Mouse (Mus musculus) heart, adult 2 months (tissue): ENCODE data around the gene Ttll8. TPM values are rescaled to one million over a fixed set of nuclear protein-coding genes. Genes with fewer than 3 reads are reported as not detected.

ENCODE experiments used
- DNase-seq, 2 experiments: peaks; one replicate each; pipeline ENCODE4 v3.0.0; 2021
- H3K27ac ChIP-seq: fragments of 200-600 bp; 2 replicates; pipeline ENCODE4 v1.8.1; 2022
- H3K27me3 ChIP-seq: fragments of 200-500 bp; 2 replicates; pipeline ENCODE4 v1.6.1; 2012; ENCODE audit warnings: mild to moderate bottlenecking, low read length, inconsistent platforms, mixed read lengths; ENCODE audit not compliant: control insufficient read depth, insufficient read depth
- H3K36me3 ChIP-seq: fragments of 200-500 bp; 2 replicates; pipeline ENCODE4 v1.6.1; 2012; ENCODE audit warnings: low read length, inconsistent platforms; ENCODE audit not compliant: control insufficient read depth, insufficient read depth
- H3K4me1 ChIP-seq: fragments of 200-500 bp; 2 replicates; pipeline ENCODE4 v1.6.1; 2011; ENCODE audit warnings: low read length; ENCODE audit not compliant: control insufficient read depth, insufficient read depth
- H3K4me3 ChIP-seq: fragments of 200-600 bp; 2 replicates; pipeline ENCODE4 v1.8.1; 2022
- H3K79me2 ChIP-seq: fragments of 200-500 bp; replicated peaks from 2 replicates; pipeline ENCODE4 v1.6.1; 2012; ENCODE audit warnings: mild to moderate bottlenecking, inconsistent platforms, low read length, moderate library complexity, mixed read lengths; ENCODE audit not compliant: control insufficient read depth, insufficient read depth
- H3K9ac ChIP-seq: fragments of 200-500 bp; 2 replicates; pipeline ENCODE4 v1.6.1; 2012; ENCODE audit warnings: low read depth, mild to moderate bottlenecking, control low read depth, inconsistent platforms, low read length, mixed read lengths
- CTCF ChIP-seq: fragments of 200-600 bp; IDR thresholded peaks from 2 replicates; pipeline ENCODE4 v1.8.1; 2022; ENCODE audit warnings: antibody characterized with exemption, mild to moderate bottlenecking, moderate library complexity
- EP300 ChIP-seq: fragments of 200-500 bp; IDR thresholded peaks from 2 replicates; pipeline ENCODE4 v1.6.1; 2011; ENCODE audit warnings: low read depth, low read length, control low read depth; ENCODE audit not compliant: insufficient read depth
- POLR2A ChIP-seq: fragments of 200-500 bp; IDR thresholded peaks from 2 replicates; pipeline ENCODE4 v1.6.1; 2011; ENCODE audit warnings: mild to moderate bottlenecking, low read depth, low read length, control low read depth; ENCODE audit not compliant: insufficient read depth
- WGBS: fragments of 180-500 bp; shearing (Covaris S2); methylation state at CpG from one replicate; pipeline ENCODE4 v1.1.7; 2018; 5-methylcytosine and 5-hydroxymethylcytosine counted together
- intact Hi-C: fragments of 180-260 bp; cut with DNase I; formaldehyde crosslinking; loops from one replicate; pipeline ENCODE4 v1.15.1; 2025
- polyA plus RNA-seq: library from polyadenylated mRNA; depleted of rRNA; stranded (reverse); fragments of >200 nt; gene quantifications from 2 replicates; pipeline ENCODE4 v1.2.3, GENCODE M21; 2012
- total RNA-seq, 2 experiments: library from RNA; stranded (reverse); gene quantifications; 2 replicates each; pipeline ENCODE4 v1.2.3; 2021

Gene Ttll8
- total and polyA plus RNA-seq, 3 experiments, result 0.18 TPM; not detected in 2

DNA sequence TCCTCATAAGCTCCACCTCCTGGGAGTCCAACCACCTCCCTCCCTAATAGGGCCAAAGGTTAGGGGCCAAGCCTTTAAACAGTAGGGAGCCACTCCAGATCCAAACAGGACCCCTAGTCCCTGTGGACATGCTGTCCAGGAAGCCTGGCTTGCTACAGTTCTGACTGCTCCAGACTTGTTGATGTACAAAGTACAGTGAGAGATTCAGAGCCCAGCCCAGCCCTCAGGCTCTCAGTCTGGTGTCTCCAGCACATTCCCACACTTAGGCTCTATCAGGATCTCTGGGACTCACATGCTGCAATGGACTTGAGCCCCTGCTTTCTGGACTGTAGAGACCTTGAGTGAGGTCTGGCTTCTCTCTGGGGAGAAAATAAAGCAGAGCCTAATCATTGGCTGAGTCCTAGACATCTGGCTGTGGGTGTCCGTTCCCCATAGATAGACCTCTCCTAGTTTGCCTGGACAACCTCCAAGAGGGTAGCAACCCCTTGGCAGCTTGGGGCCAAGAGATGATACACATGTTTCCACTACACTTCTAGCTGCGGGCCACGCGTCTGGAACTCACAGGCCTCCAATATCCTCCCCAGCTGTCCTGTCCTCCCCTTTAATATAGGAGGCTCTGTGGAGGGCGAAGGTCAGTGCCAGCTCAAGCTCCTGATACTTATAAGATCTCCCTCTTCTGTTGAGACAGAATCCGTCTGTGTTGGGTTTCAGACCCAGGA lies 86.0 kb downstream of the Ttll8 start:
- TF ChIP-seq EP300 (peak; percentile 93), POLR2A (peak; percentile 59), CTCF (no peak)

DNA sequence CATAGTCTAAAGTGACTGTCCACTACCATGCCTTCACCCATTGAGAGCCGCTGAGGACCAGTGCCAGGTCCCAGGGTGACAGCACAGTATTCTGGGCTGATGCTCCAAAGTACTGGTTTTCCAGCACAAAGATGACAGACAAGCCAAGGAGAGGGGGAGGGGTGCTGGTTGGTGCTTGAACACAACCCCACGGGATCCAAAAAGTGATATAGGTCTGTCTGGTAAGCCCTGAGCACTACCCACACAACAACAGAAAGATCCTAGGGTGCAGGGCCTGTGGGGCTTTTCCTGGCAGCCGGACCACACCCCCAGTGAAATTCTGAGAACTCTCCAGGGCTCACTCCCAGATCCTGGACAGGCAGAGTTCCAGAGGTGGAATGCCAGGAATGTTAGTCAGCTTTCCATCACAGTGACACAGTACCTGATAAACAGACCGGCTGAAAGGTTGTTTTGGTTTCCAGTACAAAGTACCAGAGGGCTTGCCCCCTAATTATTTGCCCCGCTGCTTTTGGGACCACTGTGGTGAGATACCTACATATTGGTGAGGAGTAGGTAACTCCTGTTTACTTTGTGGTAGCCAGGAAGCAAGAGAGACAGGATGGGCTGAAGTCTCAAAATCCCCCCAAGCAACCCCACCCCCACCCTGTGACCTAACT lies 86.7 kb downstream of the Ttll8 start:
- peak overlapping the region; percentile 98 for H3K27ac ChIP-seq
- peak overlapping the region; percentile 46 for H3K9ac ChIP-seq
- WGBS, result 6% methylated on average over 5 of the region's 5 CpGs
- peak; percentile 81 to 87 for DNase-seq
- TF ChIP-seq EP300 (peak; percentile 34), CTCF (no peak), POLR2A (0 out of 2 replicates have a peak, but pooled peaks have one; percentile 35)
- H3K4me1 ChIP-seq, result peaks cover 34% of the 10 kb centered on the region
- H3K4me3 ChIP-seq, result peak overlapping the region; percentile 95; the same call in 1 of the 2 replicates
- no peaks in the 10 kb centered on the region for H3K27me3 ChIP-seq
- intact Hi-C loops, result loop anchor here (10.0 kb wide), 1 partner anchor 607 kb away; the partner anchor contains the start of gene Arsa
- peaks cover 16% of the 10 kb centered on the region for H3K36me3 ChIP-seq
- no peaks in the 10 kb centered on the region for H3K79me2 ChIP-seq

More for the DNA sequence above, 86.0 kb downstream of the Ttll8 start:
- peaks cover 34% of the 10 kb centered on the region for H3K4me1 ChIP-seq
- peak overlapping the region; percentile 98 for H3K27ac ChIP-seq
- intact Hi-C loops, result loop anchor here (10.0 kb wide), 1 partner anchor 607 kb away; the partner anchor contains the start of gene Arsa
- no peak overlapping the region for H3K9ac ChIP-seq
- 37% methylated on average over 6 of the region's 6 CpGs for WGBS
- no peaks in the 10 kb centered on the region for H3K27me3 ChIP-seq
- H3K4me3 ChIP-seq, result no peak overlapping the region
- H3K36me3 ChIP-seq, result peaks cover 16% of the 10 kb centered on the region
- no peaks in the 10 kb centered on the region for H3K79me2 ChIP-seq
- peak; percentile 72 to 79 for DNase-seq

DNA sequence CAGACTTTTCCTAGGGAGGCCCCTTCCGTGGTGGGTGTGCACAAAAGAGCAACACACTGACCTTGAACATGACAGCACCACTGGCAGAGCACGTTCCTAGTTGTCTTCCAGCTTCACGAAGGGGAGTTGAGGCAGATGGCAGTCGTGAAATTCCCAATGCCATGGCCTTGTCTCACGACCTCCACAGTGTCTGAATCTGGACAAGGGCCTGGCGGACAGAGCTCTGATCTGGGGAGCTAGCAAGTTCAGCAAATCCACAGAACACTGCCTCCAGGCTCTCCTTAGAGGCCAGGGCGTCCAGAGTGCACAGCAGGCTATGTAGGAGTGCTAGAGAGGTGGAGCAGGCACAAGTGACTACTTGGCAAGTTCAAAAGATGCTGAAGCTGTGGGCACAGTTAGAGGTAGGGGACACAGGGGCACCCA lies 87.3 kb downstream of the Ttll8 start:
- peak overlapping the region; percentile 95 for H3K4me3 ChIP-seq
- TF ChIP-seq POLR2A (no peak), EP300 (peak; percentile 22; the same call in 1 of the 2 replicates)
- no peak for DNase-seq
- peaks cover 34% of the 10 kb centered on the region for H3K4me1 ChIP-seq
- peak overlapping the region; percentile 46 for H3K9ac ChIP-seq
- H3K27me3 ChIP-seq, result no peaks in the 10 kb centered on the region
- H3K36me3 ChIP-seq, result peaks cover 16% of the 10 kb centered on the region
- intact Hi-C loops, result loop anchor here (10.0 kb wide), 1 partner anchor 608 kb away; the partner anchor contains the start of gene Arsa
- WGBS, result 15% methylated on average over 7 of the region's 7 CpGs
- H3K79me2 ChIP-seq, result no peaks in the 10 kb centered on the region
- peak overlapping the region; percentile 98 for H3K27ac ChIP-seq

DNA sequence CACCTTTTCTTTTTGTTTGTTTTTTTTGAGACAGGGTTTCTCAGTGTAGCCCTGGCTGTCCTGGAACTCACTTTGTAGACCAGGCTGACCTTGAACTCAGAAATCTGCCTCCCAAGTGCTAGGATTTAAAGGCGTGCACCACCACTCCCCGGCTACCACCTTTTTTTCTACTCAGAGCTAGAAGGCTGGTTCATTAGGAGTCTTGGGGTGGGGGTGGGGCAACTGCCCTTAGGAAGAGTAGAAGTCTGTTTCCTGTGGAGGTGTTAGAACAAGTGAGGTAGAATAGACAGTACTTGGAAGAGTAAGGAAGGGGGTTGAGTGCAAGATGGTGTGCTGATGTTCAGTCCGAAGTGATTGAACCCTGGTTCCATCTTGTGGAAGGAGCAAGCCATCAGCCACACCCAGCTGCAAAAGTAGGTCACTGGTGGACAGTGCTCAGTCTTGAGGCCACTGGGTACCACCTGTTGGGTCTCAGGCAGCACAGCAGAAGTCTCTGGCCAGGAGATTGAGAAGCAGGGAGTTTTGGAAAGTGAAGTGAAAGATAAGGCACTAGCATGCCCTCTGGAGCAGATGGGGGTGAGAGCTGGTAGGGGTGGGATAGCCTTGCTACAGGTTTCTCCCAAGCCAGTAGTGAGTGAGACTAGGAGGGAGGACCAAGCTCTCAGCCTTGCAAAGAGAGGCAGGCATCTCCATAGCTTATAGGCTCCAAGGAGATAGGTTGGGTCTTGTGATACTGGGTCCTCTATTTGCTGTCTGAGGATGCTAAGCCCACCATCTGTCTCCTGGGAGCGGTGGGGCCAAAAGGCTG lies 88.1 kb downstream of the Ttll8 start:
- intact Hi-C loops, result loop anchor here (10.0 kb wide), 1 partner anchor 609 kb away; the partner anchor contains the start of gene Arsa
- peak overlapping the region; percentile 39 for H3K9ac ChIP-seq
- H3K27me3 ChIP-seq, result no peaks in the 10 kb centered on the region
- DNase-seq, result peak in 1 of 2 experiments; percentile 42
- peaks cover 16% of the 10 kb centered on the region for H3K36me3 ChIP-seq
- 0 out of 2 replicates have a peak, but pooled peaks have one; percentile 7 for TF ChIP-seq POLR2A
- TF ChIP-seq EP300, result peak; percentile 59; the same call in 1 of the 2 replicates
- TF ChIP-seq CTCF, result no peak
- H3K79me2 ChIP-seq, result no peaks in the 10 kb centered on the region
- WGBS, result 39% methylated on average over 4 of the region's 4 CpGs
- H3K27ac ChIP-seq, result peak overlapping the region; percentile 98
- H3K4me3 ChIP-seq, result peak overlapping the region; percentile 95
- peaks cover 39% of the 10 kb centered on the region for H3K4me1 ChIP-seq

DNA sequence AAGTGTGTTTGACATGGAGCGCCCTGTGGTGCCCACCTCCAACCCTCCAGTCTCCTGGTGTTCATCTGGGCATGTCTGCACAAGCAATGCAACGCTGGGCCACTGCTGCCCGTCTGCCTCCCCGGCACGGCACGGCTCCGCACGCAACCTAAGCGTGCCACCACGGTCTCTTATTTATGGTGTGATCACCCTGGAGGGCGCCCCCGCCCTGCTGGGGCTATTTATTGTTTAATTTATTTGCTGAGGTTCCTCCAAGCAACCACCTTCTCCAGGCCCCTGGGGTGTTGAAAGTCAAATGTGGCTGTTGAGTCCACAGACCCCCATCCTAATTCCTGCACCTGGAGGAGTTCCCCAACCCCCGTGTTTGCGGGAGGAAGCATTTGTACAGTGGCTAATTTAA lies 89.2 kb downstream of the Ttll8 start:
- TF ChIP-seq POLR2A, result no peak; the same call in 1 of the 2 replicates
- peak; percentile 4; the same call in 1 of the 2 replicates for TF ChIP-seq EP300
- no peak for TF ChIP-seq CTCF
- intact Hi-C loops, result loop anchor here (10.0 kb wide), 1 partner anchor 610 kb away; the partner anchor contains the start of gene Arsa
- H3K4me1 ChIP-seq, result peaks cover 32% of the 10 kb centered on the region
- no peak for DNase-seq
- H3K27ac ChIP-seq, result peak overlapping the region; percentile 98
- H3K9ac ChIP-seq, result peak overlapping the region; percentile 98
- H3K27me3 ChIP-seq, result no peaks in the 10 kb centered on the region
- 54% methylated on average over 14 of the region's 14 CpGs for WGBS
- peak overlapping the region; percentile 95 for H3K4me3 ChIP-seq
- H3K36me3 ChIP-seq, result peaks cover 16% of the 10 kb centered on the region
- no peaks in the 10 kb centered on the region for H3K79me2 ChIP-seq
